Mouse (Mus musculus): Measurements from ENCODE around the gene Rwdd4a. TPM values are rescaled to one million over a fixed set of nuclear protein-coding genes. Genes with fewer than 3 reads are reported as not detected.

The Rwdd4a gene
- polyA plus RNA-seq, 1 experiment from 2014 or later = 44.4 TPM

GRCm38 (mm10) chr8:47600664-47601063, 67.2 kb downstream of the Rwdd4a start:
- ATAC-seq (ENCODE audit: insufficient number of reproducible peaks, low FRiP score, low TSS enrichment, low read depth) = no peak
- no peaks in the 10 kb centered on the region for H3K9me3 ChIP-seq (ENCODE audit: control insufficient read depth, low read length)
- no peak for DNase-seq (ENCODE audit: low spot score)
- H3K27me3 ChIP-seq (ENCODE audit: control insufficient read depth, insufficient read depth, low read length) = no peaks in the 10 kb centered on the region
- no peak overlapping the region for H3K4me2 ChIP-seq (ENCODE audit: low read depth, severe bottlenecking)
- WGBS = 82% methylated on average over 8 of the region's 8 CpGs
- H3K27ac ChIP-seq (replicated peaks; ENCODE audit: low read depth, low read length) = no peak overlapping the region
- H3K9ac ChIP-seq (ENCODE audit: low read length) = no peak overlapping the region
- H3K36me3 ChIP-seq (ENCODE audit: control insufficient read depth, insufficient read depth, low read length) = no peaks in the 10 kb centered on the region
- H3K4me3 ChIP-seq (ENCODE audit: low read depth, low read length) = no peak overlapping the region
- no peaks in the 10 kb centered on the region for H3K4me1 ChIP-seq (ENCODE audit: control insufficient read depth, insufficient read depth, low read length)

Small RNAs within 50 kb of the gene (microRNA-seq; reads per million reads assigned to microRNA genes)
- not detected for gene Gm27409

Other genes starting within 250 kb of the Rwdd4a start
- 18.5 and 21.5 TPM in 2 replicates for gene Stox2, start 87.3 kb upstream of the Rwdd4a start, polyA plus RNA-seq (2014; fragmentation: Nextera tagmentation; extraction: Ambion mirVana)
- 39.3 and 44.5 TPM in 2 replicates for gene Trappc11, start 194 bp upstream of the Rwdd4a start, polyA plus RNA-seq (2014; fragmentation: Nextera tagmentation; extraction: Ambion mirVana)
- gene Ing2, start 141.9 kb downstream of the Rwdd4a start, polyA plus RNA-seq (2014; fragmentation: Nextera tagmentation; extraction: Ambion mirVana) = 11.5 and 12.1 TPM in 2 replicates
- gene Cdkn2aip, start 180.3 kb downstream of the Rwdd4a start, polyA plus RNA-seq (2014; fragmentation: Nextera tagmentation; extraction: Ambion mirVana) = 37.7 and 37.8 TPM in 2 replicates